Mouse (Mus musculus): Measurements from ENCODE around the gene Plekha5. TPM values are rescaled to one million over a fixed set of nuclear protein-coding genes. Genes with fewer than 3 reads are reported as not detected.

The Plekha5 gene
- total RNA-seq, 1 experiment from 2014 or later, result 26.4 TPM

DNA sequence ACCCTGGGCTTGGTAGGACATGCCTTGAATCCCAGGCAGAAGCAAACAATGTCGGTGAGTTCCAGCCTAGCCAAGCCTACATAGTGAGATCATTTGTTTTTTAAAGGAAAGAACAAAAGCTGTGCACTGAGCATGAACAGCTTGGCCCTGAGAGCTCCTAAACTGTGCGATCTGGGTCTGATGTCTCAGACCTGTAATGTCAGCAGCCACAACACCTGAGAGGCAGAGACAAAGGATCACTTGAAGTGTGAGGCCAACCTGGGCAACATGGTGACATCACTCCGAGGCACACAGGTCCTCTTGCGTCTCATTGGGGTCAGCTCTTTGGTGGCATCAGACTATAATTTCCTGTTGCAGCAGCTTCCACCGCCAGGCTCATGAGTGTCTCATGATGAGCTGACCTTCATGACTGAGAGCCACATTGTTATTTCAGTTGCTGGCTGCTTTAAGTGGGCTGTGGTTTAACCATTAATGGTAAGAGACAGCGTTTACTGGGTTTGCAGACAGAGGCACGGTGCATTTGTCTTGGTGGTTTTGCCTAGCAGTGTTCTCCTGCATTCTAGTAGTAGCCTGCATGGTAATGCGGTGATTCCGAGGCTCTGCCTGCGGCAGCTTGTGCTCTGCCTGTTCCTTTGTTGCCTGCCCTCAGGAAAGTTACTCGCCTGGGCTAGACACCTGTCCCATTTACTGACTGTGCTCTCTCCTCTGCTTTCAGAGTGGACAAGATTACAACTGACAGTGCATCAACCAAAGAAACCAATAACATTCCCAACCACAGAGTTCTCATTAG lies 119.3 kb downstream of the Plekha5 start:
- no peak for ATAC-seq (replicated peaks in 1 of 2; ENCODE audit: insufficient read depth in 1 of 2, low FRiP score in 2 of 2, low TSS enrichment in 1 of 2, low read depth in 1 of 2, poor library complexity in 2 of 2, severe bottlenecking in 2 of 2)

DNA sequence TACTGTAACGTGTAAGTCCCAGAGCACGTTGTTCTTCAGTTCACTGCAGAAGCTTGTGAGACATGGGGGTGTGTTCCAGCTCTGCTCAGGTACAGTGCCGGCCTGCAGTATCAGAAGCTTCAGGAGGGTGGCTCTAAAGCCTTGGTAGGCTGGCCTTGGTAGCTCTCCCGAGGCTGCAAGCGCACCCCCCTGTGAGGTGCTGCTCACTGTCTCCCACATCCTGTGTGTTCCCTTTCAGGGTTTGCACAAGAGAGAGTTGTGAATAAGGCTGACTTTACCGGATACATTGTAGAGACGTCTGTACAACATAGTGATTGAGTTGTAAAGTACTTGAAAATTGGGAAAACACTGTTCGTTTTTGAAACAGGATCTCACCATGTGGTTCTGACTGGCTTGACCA lies 122.2 kb downstream of the Plekha5 start:
- ATAC-seq (replicated peaks in 1 of 2; ENCODE audit: insufficient read depth in 1 of 2, low FRiP score in 2 of 2, low TSS enrichment in 1 of 2, low read depth in 1 of 2, poor library complexity in 2 of 2, severe bottlenecking in 2 of 2), result no peak

GRCm38 (mm10) chr6:140546648-140547201 lies 122.9 kb downstream of the Plekha5 start:
- no peak for ATAC-seq (replicated peaks in 1 of 2; ENCODE audit: insufficient read depth in 1 of 2, low FRiP score in 2 of 2, low TSS enrichment in 1 of 2, low read depth in 1 of 2, poor library complexity in 2 of 2, severe bottlenecking in 2 of 2)

DNA sequence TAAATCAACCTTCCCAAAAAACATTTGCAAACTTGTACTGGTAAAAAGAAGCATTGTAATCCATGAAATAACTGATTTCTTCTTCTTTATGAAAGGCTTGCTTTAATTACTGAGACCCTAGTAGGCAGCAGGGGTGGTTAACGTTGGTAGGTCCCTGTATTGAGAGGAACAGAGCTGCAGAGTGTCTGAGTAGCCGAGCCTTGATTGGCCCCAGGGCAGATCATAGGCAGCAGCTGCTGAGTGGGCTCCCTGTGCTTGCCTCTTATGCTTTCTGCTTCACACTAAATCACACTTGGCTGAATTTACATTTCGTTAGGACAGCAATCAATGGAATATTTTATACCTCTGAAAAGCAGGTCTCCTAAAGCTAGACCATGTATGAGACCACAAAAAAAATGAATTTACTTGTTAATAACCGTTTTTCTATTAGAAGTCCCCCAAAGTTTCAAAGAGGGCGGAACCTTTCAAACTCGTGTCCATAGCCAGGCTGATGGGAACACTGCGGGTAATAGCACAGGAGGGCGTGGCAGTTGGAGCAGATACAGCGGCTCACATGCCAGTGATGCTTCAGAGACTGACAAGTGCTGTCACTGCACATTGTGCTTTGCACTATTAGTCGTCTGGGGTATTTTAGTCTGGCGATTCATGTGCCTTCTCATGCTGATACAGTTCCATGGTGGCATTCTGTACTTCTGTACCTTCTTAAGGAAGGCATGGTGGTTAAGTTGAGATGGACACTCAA lies 123.5 kb downstream of the Plekha5 start:
- no peak for ATAC-seq (replicated peaks in 1 of 2; ENCODE audit: insufficient read depth in 1 of 2, low FRiP score in 2 of 2, low TSS enrichment in 1 of 2, low read depth in 1 of 2, poor library complexity in 2 of 2, severe bottlenecking in 2 of 2)

- no peak; a peak in 1 of 4 replicates for ATAC-seq (replicated peaks in 1 of 2; ENCODE audit: insufficient read depth in 1 of 2, low FRiP score in 2 of 2, low TSS enrichment in 1 of 2, low read depth in 1 of 2, poor library complexity in 2 of 2, severe bottlenecking in 2 of 2)
Measured at GRCm38 (mm10) chr6:140548082-140548769, 124.4 kb downstream of the Plekha5 start.

- ATAC-seq (replicated peaks in 1 of 2; ENCODE audit: insufficient read depth in 1 of 2, low FRiP score in 2 of 2, low TSS enrichment in 1 of 2, low read depth in 1 of 2, poor library complexity in 2 of 2, severe bottlenecking in 2 of 2), result no peak
Measured at GRCm38 (mm10) chr6:140550741-140551140, 126.9 kb downstream of the Plekha5 start.

GRCm38 (mm10) chr6:140554261-140554660 lies 130.4 kb downstream of the Plekha5 start:
- 0 out of 4 replicates have a peak, but pooled peaks of 1 of the 2 experiments have one; percentile 42 for ATAC-seq (replicated peaks in 1 of 2; ENCODE audit: insufficient read depth in 1 of 2, low FRiP score in 2 of 2, low TSS enrichment in 1 of 2, low read depth in 1 of 2, poor library complexity in 2 of 2, severe bottlenecking in 2 of 2)

DNA sequence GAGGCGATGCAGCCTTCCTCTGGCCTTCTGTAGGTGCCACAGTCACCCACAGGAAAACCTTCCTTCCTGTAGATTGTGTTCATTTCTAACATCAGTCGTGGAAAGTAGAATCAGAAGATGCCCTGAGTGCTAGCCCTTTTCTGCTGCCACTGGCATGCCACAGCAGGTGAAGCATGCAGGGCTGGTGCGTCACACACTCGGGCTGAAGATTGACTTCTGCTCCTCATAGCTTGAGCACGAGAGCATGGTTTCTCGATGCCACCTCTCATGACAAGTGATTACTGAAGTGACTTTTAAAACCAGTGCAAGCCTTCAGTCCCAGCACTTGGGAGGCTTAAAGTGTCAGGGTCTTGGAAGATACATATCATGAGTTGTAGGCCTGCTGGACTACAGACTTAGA lies 135.6 kb downstream of the Plekha5 start:
- no peak for ATAC-seq (replicated peaks in 1 of 2; ENCODE audit: insufficient read depth in 1 of 2, low FRiP score in 2 of 2, low TSS enrichment in 1 of 2, low read depth in 1 of 2, poor library complexity in 2 of 2, severe bottlenecking in 2 of 2)

DNA sequence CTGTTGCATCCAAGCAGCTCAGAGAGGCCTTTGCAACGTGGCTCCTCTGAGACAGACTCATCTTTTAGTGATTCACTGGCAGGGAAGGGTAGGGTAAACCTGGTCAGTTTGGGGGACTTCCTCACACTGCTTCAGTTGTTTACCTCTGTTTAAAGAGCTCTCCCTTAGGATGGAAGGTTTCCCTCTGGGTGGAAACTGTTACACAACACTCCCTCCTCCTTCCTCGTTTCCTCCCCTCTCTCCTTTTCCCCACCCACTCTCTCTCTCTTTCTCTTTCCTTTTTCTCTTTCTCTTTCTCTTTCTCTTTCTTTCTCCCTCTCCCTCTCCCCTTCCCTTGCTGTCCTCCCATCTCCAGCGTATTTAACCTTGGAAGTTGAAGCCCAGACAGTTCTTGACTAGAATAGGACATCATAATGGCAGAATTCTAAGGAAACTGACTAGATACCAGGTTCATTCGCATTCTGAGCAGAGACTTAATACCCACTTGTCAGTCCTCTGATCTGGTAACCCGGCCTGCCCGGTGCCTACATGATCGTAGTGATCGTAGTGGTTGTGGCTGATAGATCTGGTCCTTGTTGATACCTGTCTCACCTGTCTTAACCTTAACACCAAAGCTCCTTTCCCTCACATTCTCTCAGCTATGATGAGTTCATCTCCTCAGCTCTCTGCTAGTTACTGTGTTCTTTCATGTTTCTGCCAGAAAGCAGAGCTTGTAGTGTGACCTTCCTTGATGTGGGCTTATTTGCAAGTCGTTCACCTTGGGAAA lies 137.5 kb downstream of the Plekha5 start:
- ATAC-seq (replicated peaks in 1 of 2; ENCODE audit: insufficient read depth in 1 of 2, low FRiP score in 2 of 2, low TSS enrichment in 1 of 2, low read depth in 1 of 2, poor library complexity in 2 of 2, severe bottlenecking in 2 of 2), result 0 out of 4 replicates have a peak, but pooled peaks have one; percentile 4 to 19

- ATAC-seq (replicated peaks in 1 of 2; ENCODE audit: insufficient read depth in 1 of 2, low FRiP score in 2 of 2, low TSS enrichment in 1 of 2, low read depth in 1 of 2, poor library complexity in 2 of 2, severe bottlenecking in 2 of 2), result no peak
Measured at GRCm38 (mm10) chr6:140561917-140562590, 138.2 kb downstream of the Plekha5 start.

DNA sequence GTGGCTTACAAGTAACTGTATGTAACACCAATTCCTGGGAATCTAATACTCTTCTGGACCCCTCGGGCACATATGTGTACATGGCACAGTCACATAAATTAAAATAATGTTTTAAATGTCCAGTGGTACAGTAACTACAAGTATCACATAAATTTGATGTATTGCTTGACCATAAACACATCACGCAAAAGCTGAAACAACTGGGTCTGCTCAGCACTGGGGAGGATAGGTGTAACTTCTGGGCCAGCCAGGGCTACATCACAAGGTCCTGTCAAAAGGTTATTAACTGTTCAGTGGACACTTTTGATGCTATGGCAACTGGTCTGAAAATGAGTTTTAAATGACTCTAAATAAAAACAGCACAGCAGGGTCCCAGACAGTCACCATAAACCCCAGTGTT lies 143.3 kb downstream of the Plekha5 start:
- ATAC-seq (replicated peaks in 1 of 2; ENCODE audit: insufficient read depth in 1 of 2, low FRiP score in 2 of 2, low TSS enrichment in 1 of 2, low read depth in 1 of 2, poor library complexity in 2 of 2, severe bottlenecking in 2 of 2), result no peak

- ATAC-seq (replicated peaks in 1 of 2; ENCODE audit: insufficient read depth in 1 of 2, low FRiP score in 2 of 2, low TSS enrichment in 1 of 2, low read depth in 1 of 2, poor library complexity in 2 of 2, severe bottlenecking in 2 of 2), result no peak
Measured at GRCm38 (mm10) chr6:140567897-140568296, 144.0 kb downstream of the Plekha5 start.

DNA sequence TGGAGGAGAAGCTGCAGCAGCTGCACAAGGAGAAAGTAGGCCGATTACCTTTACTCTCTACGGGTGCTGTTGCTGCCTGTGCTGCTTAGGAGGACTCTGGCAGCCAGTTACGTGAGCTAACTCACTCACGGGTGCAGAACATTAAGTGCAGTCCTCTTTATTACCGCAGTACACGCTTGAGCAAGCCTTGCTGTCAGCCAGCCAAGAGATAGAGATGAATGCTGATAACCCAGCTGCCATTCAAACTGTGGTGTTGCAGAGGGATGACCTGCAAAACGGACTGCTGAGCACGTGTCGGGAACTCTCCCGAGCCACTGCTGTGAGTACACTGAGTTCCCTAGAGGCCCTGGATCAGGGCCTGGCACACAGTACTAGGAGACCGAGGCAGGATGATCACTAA lies 146.3 kb downstream of the Plekha5 start:
- ATAC-seq (replicated peaks in 1 of 2; ENCODE audit: insufficient read depth in 1 of 2, low FRiP score in 2 of 2, low TSS enrichment in 1 of 2, low read depth in 1 of 2, poor library complexity in 2 of 2, severe bottlenecking in 2 of 2), result no peak

- ATAC-seq (replicated peaks in 1 of 2; ENCODE audit: insufficient read depth in 1 of 2, low FRiP score in 2 of 2, low TSS enrichment in 1 of 2, low read depth in 1 of 2, poor library complexity in 2 of 2, severe bottlenecking in 2 of 2), result no peak
Measured at GRCm38 (mm10) chr6:140574943-140575342, 151.1 kb downstream of the Plekha5 start.

DNA sequence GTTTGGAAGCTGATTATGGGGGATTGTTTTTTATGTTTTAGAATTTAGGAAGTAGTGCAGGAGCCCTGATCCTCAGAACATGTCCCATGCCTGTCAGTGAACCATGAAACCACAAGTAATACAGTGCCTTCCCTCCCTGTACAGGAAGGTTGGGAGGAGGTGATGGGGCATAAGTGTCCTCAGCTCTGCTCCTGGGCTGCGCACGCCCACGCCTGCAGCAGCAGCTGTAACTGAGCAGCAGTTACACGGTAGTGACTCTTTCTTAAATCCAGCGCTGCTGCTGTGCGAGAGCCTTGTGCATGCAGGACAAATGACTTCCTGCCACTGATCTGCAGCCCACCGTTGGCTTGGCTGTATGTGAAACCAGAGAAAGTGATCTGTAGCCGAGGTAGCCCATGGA lies 152.3 kb downstream of the Plekha5 start:
- ATAC-seq (replicated peaks in 1 of 2; ENCODE audit: insufficient read depth in 1 of 2, low FRiP score in 2 of 2, low TSS enrichment in 1 of 2, low read depth in 1 of 2, poor library complexity in 2 of 2, severe bottlenecking in 2 of 2), result peak; percentile 44 to 65

GRCm38 (mm10) chr6:140576961-140577821 lies 153.3 kb downstream of the Plekha5 start:
- no peak for ATAC-seq (replicated peaks in 1 of 2; ENCODE audit: insufficient read depth in 1 of 2, low FRiP score in 2 of 2, low TSS enrichment in 1 of 2, low read depth in 1 of 2, poor library complexity in 2 of 2, severe bottlenecking in 2 of 2)
